Mouse (Mus musculus) liver, embryonic 14.5 days (tissue): Measurements from ENCODE around the gene Jund. TPM values are rescaled to one million over a fixed set of nuclear protein-coding genes. Genes with fewer than 3 reads are reported as not detected.

Experiments
- ATAC-seq: fragments of 200-750 bp; cut with Nextera tagmentation; 2 replicates; pipeline ENCODE4 v1.8.0; 2017; ENCODE audit warnings: moderate number of reproducible peaks, mild to moderate bottlenecking, moderate library complexity; ENCODE audit not compliant: insufficient read depth
- DNase-seq, 3 experiments: peaks; one replicate each; pipeline ENCODE4 v3.0.0-alpha.2; 2012 to 2013; ENCODE audit warnings: low read depth in 3 of 3, low spot score in 3 of 3
- H3K27ac ChIP-seq: fragments of 300-500 bp; sonication (generic); 2 replicates; pipeline ENCODE4 v1.5.1; 2014; ENCODE audit warnings: moderate library complexity, mild to moderate bottlenecking, control low read depth, inconsistent platforms
- H3K27me3 ChIP-seq: fragments of 300-500 bp; sonication (generic); 2 replicates; pipeline ENCODE4 v1.6.1; 2014; ENCODE audit warnings: mild to moderate bottlenecking, low read length, moderate library complexity; ENCODE audit not compliant: control insufficient read depth, insufficient read depth
- H3K36me3 ChIP-seq: fragments of 300-500 bp; sonication (generic); replicated peaks from 2 replicates; pipeline ENCODE4 v1.6.1; 2014; ENCODE audit warnings: low read depth; ENCODE audit not compliant: control insufficient read depth, insufficient read depth
- H3K4me1 ChIP-seq, 2 experiments: fragments of 200-500 bp in 1 of 2; fragments of 300-500 bp in 1 of 2; sonication (generic) in 1 of 2; replicated peaks; 2 replicates each; pipeline ENCODE4 v1.6.1; 2012 to 2014; ENCODE audit warnings: antibody characterized with exemption in 1 of 2, inconsistent platforms in 1 of 2, low read length in 1 of 2; ENCODE audit not compliant: control insufficient read depth in 2 of 2, insufficient read depth in 2 of 2
- H3K4me2 ChIP-seq: fragments of 300-500 bp; sonication (generic); 2 replicates; pipeline ENCODE4 v1.6.1; 2014; ENCODE audit warnings: low read depth, mild to moderate bottlenecking, control low read depth, moderate library complexity
- H3K4me3 ChIP-seq, 2 experiments: fragments of 200-500 bp in 1 of 2; fragments of 300-500 bp in 1 of 2; sonication (generic) in 1 of 2; 2 replicates each; pipeline ENCODE4 v1.5.1; 2012 to 2014; ENCODE audit warnings: low read depth in 2 of 2, low read length in 2 of 2, mild to moderate bottlenecking in 2 of 2, control low read depth in 1 of 2, inconsistent platforms in 1 of 2, moderate library complexity in 1 of 2; ENCODE audit not compliant: insufficient read depth in 1 of 2
- H3K9ac ChIP-seq: fragments of 300-500 bp; sonication (generic); replicated peaks from 2 replicates; pipeline ENCODE4 v1.6.1; 2014; ENCODE audit warnings: mild to moderate bottlenecking, control low read depth, moderate library complexity
- H3K9me3 ChIP-seq: fragments of 300-500 bp; sonication (generic); 2 replicates; pipeline ENCODE4 v1.6.1; 2016; ENCODE audit warnings: low read length, mixed read lengths; ENCODE audit not compliant: control insufficient read depth
- CTCF ChIP-seq: IDR thresholded peaks from 2 replicates; pipeline ENCODE4 v1.5.1; 2016; ENCODE audit warnings: antibody characterized with exemption, low read depth, control low read depth
- EP300 ChIP-seq: IDR thresholded peaks from 2 replicates; pipeline ENCODE4 v1.6.1; 2016; ENCODE audit warnings: antibody characterized with exemption, low read depth
- WGBS: fragments of 180-500 bp; shearing (Covaris S2); extraction: QIAGEN DNeasy Blood & Tissue Kit; methylation state at CpG from one replicate; pipeline ENCODE4 v1.1.7; 2014; ENCODE audit not compliant: insufficient replicate concordance; 5-methylcytosine and 5-hydroxymethylcytosine counted together
- polyA plus RNA-seq, 2 experiments: library from polyadenylated mRNA; depleted of rRNA in 1 of 2; stranded (reverse) in 1 of 2; unstranded in 1 of 2; fragments of >200 nt; fragmentation: Nextera tagmentation in 1 of 2; extraction: Ambion mirVana in 1 of 2; gene quantifications; 2 replicates each; pipeline versions ENCODE4 v1.2.1 to v1.2.3; 2012 to 2014

Jund gene
- polyA plus RNA-seq, 2 experiments, result 20.3 to 29.4 TPM

DNA sequence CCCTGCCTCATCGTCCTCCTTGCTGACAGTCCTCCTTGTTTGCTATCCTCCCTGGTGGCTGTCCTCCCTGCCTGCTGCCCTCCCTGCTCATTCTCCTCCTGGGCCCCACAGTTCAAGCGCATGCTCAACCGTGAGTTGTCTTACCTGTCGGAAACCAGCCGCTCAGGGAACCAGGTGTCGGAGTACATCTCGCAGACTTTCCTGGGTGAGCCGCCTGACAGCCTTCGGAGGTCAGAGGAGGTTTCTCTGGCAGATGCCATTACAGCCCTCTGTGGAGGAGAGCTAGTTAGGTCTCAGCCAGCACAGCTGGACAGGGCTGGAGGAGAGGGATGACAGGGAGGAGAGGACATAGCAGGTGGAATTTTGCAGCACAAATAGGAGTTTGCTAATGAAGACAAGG lies 47.9 kb downstream of the Jund start:
- Histone ChIP-seq H3K4me2 (no peak overlapping the region), H3K4me3 (no peak overlapping the region), H3K36me3 (no peaks in the 10 kb centered on the region), H3K4me1 (no peaks in the 10 kb centered on the region; a peak in 1 of 4 replicates), H3K27ac (no peak overlapping the region), H3K27me3 (peaks cover 54% of the 10 kb centered on the region), H3K9ac (no peak overlapping the region), H3K9me3 (no peaks in the 10 kb centered on the region)
- no peak for TF ChIP-seq EP300
- TF ChIP-seq CTCF, result no peak
- WGBS, result 69% methylated on average over 9 of the region's 9 CpGs
- DNase-seq, result no peak
- ATAC-seq, result no peak

DNA sequence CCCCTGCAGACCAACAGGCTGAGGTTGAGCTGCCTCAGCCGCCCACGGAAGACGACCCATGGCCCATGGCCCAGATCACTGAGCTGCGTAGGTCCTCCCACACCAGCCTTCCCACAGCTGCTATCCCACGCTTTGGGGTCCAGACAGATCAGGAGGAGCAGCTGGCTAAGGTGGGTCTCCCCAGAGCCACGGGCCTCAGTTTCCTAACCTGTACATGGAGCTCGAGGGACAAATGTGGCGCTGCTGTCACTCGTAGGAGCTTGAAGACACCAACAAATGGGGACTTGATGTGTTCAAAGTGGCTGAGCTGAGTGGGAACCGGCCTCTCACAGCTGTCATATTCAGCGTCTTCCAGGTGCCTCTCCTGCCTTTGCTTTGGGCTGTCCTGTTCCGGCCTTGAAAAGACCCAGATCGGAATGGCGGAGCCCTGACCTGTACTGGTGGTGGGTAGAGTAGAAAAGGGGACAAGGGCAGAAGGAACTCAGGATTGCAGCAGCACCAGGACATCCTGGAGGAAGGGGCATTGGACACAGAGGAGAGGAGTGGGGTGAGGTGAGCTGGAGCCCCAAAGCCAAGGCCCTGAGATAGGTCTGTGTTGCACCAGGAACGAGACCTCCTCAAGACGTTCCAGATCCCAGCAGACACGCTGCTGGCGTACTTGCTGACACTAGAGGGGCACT lies 48.6 kb downstream of the Jund start:
- Histone ChIP-seq H3K27ac (no peak overlapping the region), H3K4me1 (no peaks in the 10 kb centered on the region; a peak in 1 of 4 replicates), H3K4me2 (no peak overlapping the region), H3K27me3 (peaks cover 47% of the 10 kb centered on the region), H3K9me3 (no peaks in the 10 kb centered on the region), H3K4me3 (no peak overlapping the region), H3K36me3 (no peaks in the 10 kb centered on the region), H3K9ac (no peak overlapping the region)
- TF ChIP-seq EP300 (no peak), CTCF (no peak)
- WGBS, result 73% methylated on average over 18 of the region's 18 CpGs
- DNase-seq (no peak), ATAC-seq (no peak)

DNA sequence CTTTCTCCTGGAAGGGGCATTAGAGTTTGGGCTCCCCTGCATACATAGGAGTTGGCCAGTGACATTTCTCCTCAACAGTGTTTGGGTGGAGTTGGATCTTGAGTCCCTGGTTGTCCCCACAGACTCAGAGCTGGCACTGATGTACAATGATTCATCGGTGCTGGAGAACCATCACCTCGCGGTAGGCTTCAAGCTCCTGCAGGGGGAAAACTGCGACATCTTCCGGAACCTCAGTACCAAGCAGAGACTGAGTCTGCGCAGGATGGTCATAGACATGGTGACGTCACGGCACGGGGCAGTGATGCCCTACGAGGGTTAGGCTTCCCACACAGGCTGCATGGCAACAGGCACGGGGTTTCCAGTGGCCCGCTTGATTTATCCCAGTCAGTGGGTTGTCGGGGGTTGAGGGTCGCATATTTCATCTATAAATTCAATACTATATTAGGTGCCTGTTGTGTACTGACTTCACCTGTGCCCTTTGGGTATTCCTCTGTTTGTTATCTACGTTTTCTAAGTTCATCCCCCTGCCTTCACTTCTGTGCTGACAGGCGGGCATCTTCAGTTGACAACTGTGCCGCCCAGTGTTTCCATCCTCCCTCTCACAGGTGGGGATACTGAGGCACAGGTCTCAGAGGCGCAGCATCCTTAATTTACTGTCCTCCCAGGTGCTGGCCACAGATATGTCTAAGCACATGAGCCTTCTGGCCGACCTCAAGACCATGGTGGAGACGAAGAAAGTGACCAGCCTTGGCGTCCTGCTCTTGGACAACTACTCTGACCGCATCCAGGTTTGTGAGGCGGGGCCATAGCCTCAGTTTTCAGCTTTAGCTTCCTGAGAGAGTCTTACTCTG lies 49.7 kb downstream of the Jund start:
- no peak overlapping the region for H3K9ac ChIP-seq
- no peak for DNase-seq
- no peaks in the 10 kb centered on the region for H3K36me3 ChIP-seq
- whole genome bisulfite sequencing, result 61% methylated on average over 23 of the region's 23 CpGs
- H3K4me3 ChIP-seq, result no peak overlapping the region
- H3K9me3 ChIP-seq, result no peaks in the 10 kb centered on the region
- H3K27me3 ChIP-seq, result peaks cover 36% of the 10 kb centered on the region
- no peak overlapping the region for H3K4me2 ChIP-seq
- no peak overlapping the region for H3K27ac ChIP-seq
- H3K4me1 ChIP-seq, result peaks cover 3 to 7% of the 10 kb centered on the region in 2 experiments; a peak in 3 of 4 replicates
- no peak for TF ChIP-seq CTCF
- ATAC-seq, result no peak

DNA sequence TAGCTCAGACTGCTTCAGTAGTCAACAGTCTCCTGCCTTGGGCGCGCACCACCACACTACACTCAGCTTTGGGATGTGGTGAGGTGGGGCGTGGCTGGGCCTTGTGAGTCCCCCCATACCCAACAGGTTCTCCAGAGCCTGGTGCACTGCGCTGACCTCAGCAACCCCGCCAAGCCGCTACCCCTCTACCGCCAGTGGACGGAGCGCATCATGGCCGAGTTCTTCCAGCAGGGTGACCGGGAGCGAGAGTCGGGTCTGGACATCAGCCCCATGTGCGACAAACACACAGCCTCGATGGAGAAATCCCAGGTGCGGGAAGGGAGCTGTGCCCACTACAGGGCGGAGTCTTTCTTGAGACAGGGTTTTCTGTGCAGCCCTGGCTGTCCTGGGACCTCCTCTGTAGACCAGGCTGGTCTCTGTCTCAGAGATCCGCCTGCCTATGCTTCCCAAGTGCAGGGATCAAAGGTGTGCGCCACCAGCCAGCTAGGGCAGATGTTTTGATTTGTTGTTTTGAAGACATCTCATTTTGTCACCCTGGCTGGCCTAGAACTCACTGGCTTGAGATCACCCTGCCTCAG lies 50.4 kb downstream of the Jund start:
- no peak for TF ChIP-seq CTCF
- DNase-seq (no peak), ATAC-seq (no peak)
- no peak overlapping the region for H3K4me3 ChIP-seq
- H3K36me3 ChIP-seq, result no peaks in the 10 kb centered on the region
- H3K27ac ChIP-seq, result no peak overlapping the region
- no peaks in the 10 kb centered on the region for H3K9me3 ChIP-seq
- 64% methylated on average over 19 of the region's 19 CpGs for WGBS
- H3K4me2 ChIP-seq, result no peak overlapping the region
- H3K9ac ChIP-seq, result no peak overlapping the region
- H3K27me3 ChIP-seq, result peaks cover 29% of the 10 kb centered on the region
- peaks cover 3 to 13% of the 10 kb centered on the region in 2 experiments; a peak in 3 of 4 replicates for H3K4me1 ChIP-seq

Other genes starting within 250 kb of the Jund start
- gene Klhl26, start 222.0 kb upstream of the Jund start, polyA plus RNA-seq (2012; rRNA removed), result 6.5 and 7.1 TPM in 2 replicates
- gene Klhl26, start 222.0 kb upstream of the Jund start, polyA plus RNA-seq (2014; fragmentation: Nextera tagmentation; extraction: Ambion mirVana), result 5.0 and 6.0 TPM in 2 replicates
- gene Tmem59l, start 211.6 kb upstream of the Jund start, polyA plus RNA-seq (2012; rRNA removed), result 0.03 and 0.09 TPM in 2 replicates
- not detected in 2 replicates for gene Tmem59l, start 211.6 kb upstream of the Jund start, polyA plus RNA-seq (2014; fragmentation: Nextera tagmentation; extraction: Ambion mirVana)
- gene Crlf1, start 205.8 kb upstream of the Jund start, polyA plus RNA-seq (2012; rRNA removed), result 1.5 and 1.9 TPM in 2 replicates
- 3.7 and 4.0 TPM in 2 replicates for gene Crlf1, start 205.8 kb upstream of the Jund start, polyA plus RNA-seq (2014; fragmentation: Nextera tagmentation; extraction: Ambion mirVana)
- 55.1 and 71.6 TPM in 2 replicates for gene Rex1bd, start 192.2 kb upstream of the Jund start, polyA plus RNA-seq (2012; rRNA removed)
- 72.0 and 74.2 TPM in 2 replicates for gene Rex1bd, start 192.2 kb upstream of the Jund start, polyA plus RNA-seq (2014; fragmentation: Nextera tagmentation; extraction: Ambion mirVana)
- gene Uba52, start 188.1 kb upstream of the Jund start, polyA plus RNA-seq (2012; rRNA removed), result 553 and 870 TPM in 2 replicates
- gene Uba52, start 188.1 kb upstream of the Jund start, polyA plus RNA-seq (2014; fragmentation: Nextera tagmentation; extraction: Ambion mirVana), result 738 and 773 TPM in 2 replicates
- 140 and 149 TPM in 2 replicates for gene Fkbp8, start 171.2 kb upstream of the Jund start, polyA plus RNA-seq (2012; rRNA removed)
- gene Fkbp8, start 171.2 kb upstream of the Jund start, polyA plus RNA-seq (2014; fragmentation: Nextera tagmentation; extraction: Ambion mirVana), result 114 and 135 TPM in 2 replicates
- gene Kxd1, start 171.0 kb upstream of the Jund start, polyA plus RNA-seq (2012; rRNA removed), result 28.9 and 30.8 TPM in 2 replicates
- gene Kxd1, start 171.0 kb upstream of the Jund start, polyA plus RNA-seq (2014; fragmentation: Nextera tagmentation; extraction: Ambion mirVana), result 32.6 and 33.3 TPM in 2 replicates
- 8.9 and 9.6 TPM in 2 replicates for gene Ell, start 159.5 kb upstream of the Jund start, polyA plus RNA-seq (2012; rRNA removed)
- 7.7 and 9.2 TPM in 2 replicates for gene Ell, start 159.5 kb upstream of the Jund start, polyA plus RNA-seq (2014; fragmentation: Nextera tagmentation; extraction: Ambion mirVana)
- gene Isyna1, start 104.6 kb upstream of the Jund start, polyA plus RNA-seq (2012; rRNA removed), result 61.3 and 62.4 TPM in 2 replicates
- gene Isyna1, start 104.6 kb upstream of the Jund start, polyA plus RNA-seq (2014; fragmentation: Nextera tagmentation; extraction: Ambion mirVana), result 30.2 and 34.2 TPM in 2 replicates
- 36.3 and 50.8 TPM in 2 replicates for gene Ssbp4, start 90.1 kb upstream of the Jund start, polyA plus RNA-seq (2012; rRNA removed)
- 49.5 and 61.7 TPM in 2 replicates for gene Ssbp4, start 90.1 kb upstream of the Jund start, polyA plus RNA-seq (2014; fragmentation: Nextera tagmentation; extraction: Ambion mirVana)
- gene Lrrc25, start 82.8 kb upstream of the Jund start, polyA plus RNA-seq (2012; rRNA removed), result 4.3 and 5.3 TPM in 2 replicates
- 4.7 TPM in 2 replicates for gene Lrrc25, start 82.8 kb upstream of the Jund start, polyA plus RNA-seq (2014; fragmentation: Nextera tagmentation; extraction: Ambion mirVana)
- 6.3 and 9.0 TPM in 2 replicates for gene Gdf15, start 66.5 kb upstream of the Jund start, polyA plus RNA-seq (2012; rRNA removed)
- gene Gdf15, start 66.5 kb upstream of the Jund start, polyA plus RNA-seq (2014; fragmentation: Nextera tagmentation; extraction: Ambion mirVana), result 1.2 and 2.8 TPM in 2 replicates
- 7.6 and 8.6 TPM in 2 replicates for gene Pgpep1, start 38.6 kb upstream of the Jund start, polyA plus RNA-seq (2012; rRNA removed)
- 19.8 and 23.5 TPM in 2 replicates for gene Pgpep1, start 38.6 kb upstream of the Jund start, polyA plus RNA-seq (2014; fragmentation: Nextera tagmentation; extraction: Ambion mirVana)
- gene Lsm4, start 25.7 kb upstream of the Jund start, polyA plus RNA-seq (2012; rRNA removed), result 134 and 478 TPM in 2 replicates
- gene Lsm4, start 25.7 kb upstream of the Jund start, polyA plus RNA-seq (2014; fragmentation: Nextera tagmentation; extraction: Ambion mirVana), result 160 and 176 TPM in 2 replicates
- not detected in 2 replicates for gene Iqcn, start 4.5 kb downstream of the Jund start, polyA plus RNA-seq (2012; rRNA removed)
- gene Iqcn, start 4.5 kb downstream of the Jund start, polyA plus RNA-seq (2014; fragmentation: Nextera tagmentation; extraction: Ambion mirVana), result not detected in 2 replicates
- 0.04 TPM in 1 of 2 replicates, not detected in the other for gene Gm3336, start 19.6 kb downstream of the Jund start, polyA plus RNA-seq (2012; rRNA removed)
- 0.11 TPM in 2 replicates for gene Gm3336, start 19.6 kb downstream of the Jund start, polyA plus RNA-seq (2014; fragmentation: Nextera tagmentation; extraction: Ambion mirVana)
- gene Pde4c, start 24.8 kb downstream of the Jund start, polyA plus RNA-seq (2012; rRNA removed), result 1.6 TPM in 2 replicates
- gene Pde4c, start 24.8 kb downstream of the Jund start, polyA plus RNA-seq (2014; fragmentation: Nextera tagmentation; extraction: Ambion mirVana), result 0.34 and 0.74 TPM in 2 replicates
- gene Rab3a, start 55.7 kb downstream of the Jund start, polyA plus RNA-seq (2012; rRNA removed), result 2.7 and 3.2 TPM in 2 replicates
- gene Rab3a, start 55.7 kb downstream of the Jund start, polyA plus RNA-seq (2014; fragmentation: Nextera tagmentation; extraction: Ambion mirVana), result 1.6 and 2.4 TPM in 2 replicates
- 25.3 and 28.5 TPM in 2 replicates for gene Mpv17l2, start 62.0 kb downstream of the Jund start, polyA plus RNA-seq (2012; rRNA removed)
- 39.8 and 41.5 TPM in 2 replicates for gene Mpv17l2, start 62.0 kb downstream of the Jund start, polyA plus RNA-seq (2014; fragmentation: Nextera tagmentation; extraction: Ambion mirVana)
- 13.2 and 17.5 TPM in 2 replicates for gene Pik3r2, start 77.8 kb downstream of the Jund start, polyA plus RNA-seq (2012; rRNA removed)
- 8.2 and 12.0 TPM in 2 replicates for gene Pik3r2, start 77.8 kb downstream of the Jund start, polyA plus RNA-seq (2014; fragmentation: Nextera tagmentation; extraction: Ambion mirVana)
- gene Mast3, start 106.1 kb downstream of the Jund start, polyA plus RNA-seq (2012; rRNA removed), result 11.1 and 13.0 TPM in 2 replicates
- gene Mast3, start 106.1 kb downstream of the Jund start, polyA plus RNA-seq (2014; fragmentation: Nextera tagmentation; extraction: Ambion mirVana), result 5.4 and 6.3 TPM in 2 replicates
- gene Il12rb1, start 109.5 kb downstream of the Jund start, polyA plus RNA-seq (2012; rRNA removed), result 0.11 and 0.13 TPM in 2 replicates
- gene Il12rb1, start 109.5 kb downstream of the Jund start, polyA plus RNA-seq (2014; fragmentation: Nextera tagmentation; extraction: Ambion mirVana), result 0.18 and 0.39 TPM in 2 replicates
- gene Arrdc2, start 140.8 kb downstream of the Jund start, polyA plus RNA-seq (2012; rRNA removed), result 33.9 and 35.0 TPM in 2 replicates
- 9.5 and 14.3 TPM in 2 replicates for gene Arrdc2, start 140.8 kb downstream of the Jund start, polyA plus RNA-seq (2014; fragmentation: Nextera tagmentation; extraction: Ambion mirVana)
- 0.27 and 0.34 TPM in 2 replicates for gene Kcnn1, start 164.3 kb downstream of the Jund start, polyA plus RNA-seq (2012; rRNA removed)
- 0.08 and 0.17 TPM in 2 replicates for gene Kcnn1, start 164.3 kb downstream of the Jund start, polyA plus RNA-seq (2014; fragmentation: Nextera tagmentation; extraction: Ambion mirVana)
- 20.4 and 34.3 TPM in 2 replicates for gene Ccdc124, start 175.0 kb downstream of the Jund start, polyA plus RNA-seq (2012; rRNA removed)
- 54.1 and 56.3 TPM in 2 replicates for gene Ccdc124, start 175.0 kb downstream of the Jund start, polyA plus RNA-seq (2014; fragmentation: Nextera tagmentation; extraction: Ambion mirVana)
- 0.06 and 0.10 TPM in 2 replicates for gene Slc5a5, start 193.8 kb downstream of the Jund start, polyA plus RNA-seq (2012; rRNA removed)
- 0.03 and 0.05 TPM in 2 replicates for gene Slc5a5, start 193.8 kb downstream of the Jund start, polyA plus RNA-seq (2014; fragmentation: Nextera tagmentation; extraction: Ambion mirVana)
- 2,449 and 2,899 TPM in 2 replicates for gene Rpl18a, start 198.5 kb downstream of the Jund start, polyA plus RNA-seq (2012; rRNA removed)
- 3,155 and 3,211 TPM in 2 replicates for gene Rpl18a, start 198.5 kb downstream of the Jund start, polyA plus RNA-seq (2014; fragmentation: Nextera tagmentation; extraction: Ambion mirVana)
- 11.5 and 15.4 TPM in 2 replicates for gene Map1s, start 207.0 kb downstream of the Jund start, polyA plus RNA-seq (2012; rRNA removed)
- 9.3 and 11.8 TPM in 2 replicates for gene Map1s, start 207.0 kb downstream of the Jund start, polyA plus RNA-seq (2014; fragmentation: Nextera tagmentation; extraction: Ambion mirVana)